Mouse (Mus musculus) embryonic fibroblast, embryonic 13.5 days (primary cell): Measurements from ENCODE around the gene Agtrap.

Experiments
- CTCF ChIP-seq: IDR thresholded peaks from 2 replicates; pipeline ENCODE4 v1.5.1; 2011; ENCODE audit warnings: mild to moderate bottlenecking, control low read depth, low read length, moderate library complexity, borderline replicate concordance; ENCODE audit not compliant: insufficient read depth
- POLR2A ChIP-seq: IDR thresholded peaks from 2 replicates; pipeline ENCODE4 v1.6.1; 2011; ENCODE audit warnings: low read depth, mild to moderate bottlenecking, control low read depth, low read length, moderate library complexity

- TF ChIP-seq CTCF = no peak
- TF ChIP-seq POLR2A = no peak
These were observed 47.2 kb upstream of the Agtrap start for GRCm38 (mm10) chr4:148134988-148135387.
